Mouse (Mus musculus) heart, adult 2 months (tissue): ENCODE measurements around the gene Cbx2.

ENCODE experiments used
- CTCF ChIP-seq: fragments of 200-600 bp; IDR thresholded peaks from 2 replicates; pipeline ENCODE4 v1.8.1; 2022; ENCODE audit warnings: antibody characterized with exemption, mild to moderate bottlenecking, moderate library complexity
- POLR2A ChIP-seq: fragments of 200-500 bp; IDR thresholded peaks from 2 replicates; pipeline ENCODE4 v1.6.1; 2011; ENCODE audit warnings: mild to moderate bottlenecking, low read depth, low read length, control low read depth; ENCODE audit not compliant: insufficient read depth

- TF ChIP-seq POLR2A (no peak), CTCF (no peak)
Measured at GRCm38 (mm10) chr11:119048133-119048510, 25.4 kb downstream of the Cbx2 start.
